Mouse (Mus musculus): ENCODE measurements around the gene Snx13.

Gene Snx13

GRCm38 (mm10) chr12:35046999-35047319, at the start of gene Snx13:
Snx13 (plus strand) TSS chr12:35047186.
- peak; percentile 78 to 85 for DNase-seq (ENCODE audit: low spot score in 2 of 2)

- no peak for DNase-seq (ENCODE audit: low spot score in 2 of 2)
Observed at GRCm38 (mm10) chr12:34997597-34998182, 49.3 kb upstream of the Snx13 start.

- no peak for DNase-seq (ENCODE audit: low spot score in 2 of 2)
Observed at GRCm38 (mm10) chr12:34998778-34999467, 48.1 kb upstream of the Snx13 start.

- no peak for DNase-seq (ENCODE audit: low spot score in 2 of 2)
Observed at GRCm38 (mm10) chr12:35000323-35000722, 46.7 kb upstream of the Snx13 start.

- DNase-seq (ENCODE audit: low spot score in 2 of 2): no peak
Observed at GRCm38 (mm10) chr12:35005748-35006147, 41.2 kb upstream of the Snx13 start.

GRCm38 (mm10) chr12:35007851-35008250, 39.1 kb upstream of the Snx13 start:
- DNase-seq (ENCODE audit: low spot score in 2 of 2): no peak

GRCm38 (mm10) chr12:35008340-35009137, 38.4 kb upstream of the Snx13 start:
- DNase-seq (ENCODE audit: low spot score in 2 of 2): no peak

GRCm38 (mm10) chr12:35011462-35011861, 35.5 kb upstream of the Snx13 start:
- no peak for DNase-seq (ENCODE audit: low spot score in 2 of 2)

GRCm38 (mm10) chr12:35013950-35014349, 33.0 kb upstream of the Snx13 start:
- DNase-seq (ENCODE audit: low spot score in 2 of 2): no peak

GRCm38 (mm10) chr12:35016056-35016455, 30.9 kb upstream of the Snx13 start:
- no peak for DNase-seq (ENCODE audit: low spot score in 2 of 2)

- no peak for DNase-seq (ENCODE audit: low spot score in 2 of 2)
Observed at GRCm38 (mm10) chr12:35016481-35017250, 30.3 kb upstream of the Snx13 start.

GRCm38 (mm10) chr12:35018679-35019237, 28.2 kb upstream of the Snx13 start:
- DNase-seq (ENCODE audit: low spot score in 2 of 2): no peak

GRCm38 (mm10) chr12:35021285-35021684, 25.7 kb upstream of the Snx13 start:
- no peak for DNase-seq (ENCODE audit: low spot score in 2 of 2)

GRCm38 (mm10) chr12:35022066-35022465, 24.9 kb upstream of the Snx13 start:
- no peak for DNase-seq (ENCODE audit: low spot score in 2 of 2)

GRCm38 (mm10) chr12:35025916-35026432, 21.0 kb upstream of the Snx13 start:
- no peak for DNase-seq (ENCODE audit: low spot score in 2 of 2)

- DNase-seq (ENCODE audit: low spot score in 2 of 2): no peak
Observed at GRCm38 (mm10) chr12:35027533-35027932, 19.5 kb upstream of the Snx13 start.

- peak in 1 of 2 experiments; percentile 26 for DNase-seq (ENCODE audit: low spot score in 2 of 2)
Observed at GRCm38 (mm10) chr12:35038668-35039570, 8.1 kb upstream of the Snx13 start.

- DNase-seq (ENCODE audit: low spot score in 2 of 2): no peak
Observed at GRCm38 (mm10) chr12:35039571-35039936, 7.4 kb upstream of the Snx13 start.

GRCm38 (mm10) chr12:35041964-35042363, 5.0 kb upstream of the Snx13 start:
- no peak for DNase-seq (ENCODE audit: low spot score in 2 of 2)

- DNase-seq (ENCODE audit: low spot score in 2 of 2): peak in 1 of 2 experiments; percentile 60
Observed at GRCm38 (mm10) chr12:35046310-35046998, 532 bp upstream of the Snx13 start.

All from urinary bladder, adult 18-20 months (tissue).